Mouse (Mus musculus) left cerebral cortex, postnatal 36 days (tissue): ENCODE measurements at regions not wholly inside any gene's neighbourhood (a gene's known extent, or its start where the extent isn't known, plus 50 kb on each side); places are given as distances from the start of the nearest gene placed in this dataset.
"Not testable (repeated sequence)": the region's sequence is repeated elsewhere in the genome, so short reads cannot be mapped to it uniquely, and the experiment has no call there.

Source experiments
- DNase-seq, 2 experiments: peaks; one replicate each; pipeline ENCODE4 v3.0.0; 2021 to 2022; ENCODE audit warnings: low spot score in 2 of 2, mixed read lengths in 1 of 2
- intact Hi-C: fragments of 180-260 bp; cut with DNase I; formaldehyde crosslinking; loops from one replicate; pipeline ENCODE4 v1.15.1; 2025

GRCm38 (mm10) chr7:93254287-93254686, 174.6 kb downstream of the Fam181b start:
- DNase-seq, intact Hi-C loops: not testable (repeated sequence)

DNA sequence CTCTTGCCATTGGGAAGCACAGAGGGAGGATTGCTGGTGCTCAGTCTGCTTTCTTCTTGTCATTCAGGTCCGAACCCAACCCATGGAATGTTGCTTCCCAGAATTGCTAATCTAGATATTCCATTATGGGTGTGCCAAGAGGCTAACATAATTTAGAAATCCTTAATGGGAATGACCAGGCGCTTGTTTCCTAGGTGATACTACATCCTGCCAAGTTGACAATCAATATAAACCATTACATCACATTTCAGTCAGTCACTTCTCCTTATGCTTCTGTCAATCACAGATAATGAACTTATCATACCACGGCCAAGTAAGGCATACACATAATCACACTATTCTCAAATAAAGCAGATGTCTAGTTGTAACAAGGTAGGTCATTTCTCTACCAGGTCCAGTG, 206.1 kb downstream of the Fam181b start:
- DNase-seq: no peak
- intact Hi-C loops: no loop called here

DNA sequence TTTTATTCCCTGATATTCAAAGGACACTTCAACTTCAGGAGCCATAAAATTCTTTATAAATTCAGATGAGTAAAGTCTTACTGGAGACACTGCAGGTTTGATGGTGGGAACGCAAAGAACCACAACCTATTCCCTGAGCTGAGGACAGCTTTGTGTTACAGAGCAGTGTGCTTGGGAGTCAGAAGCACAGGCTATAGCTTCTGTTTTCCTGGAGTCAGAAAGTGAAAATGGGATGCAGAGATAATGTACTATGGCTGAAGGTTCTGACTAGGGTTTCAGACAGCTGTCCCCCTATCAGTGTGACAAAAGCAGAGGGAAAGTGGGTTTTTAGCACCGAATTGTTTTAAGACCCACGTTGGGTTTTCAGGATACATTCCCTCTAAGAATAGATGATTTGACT, 211.8 kb downstream of the Fam181b start:
- intact Hi-C loops: no loop called here
- DNase-seq: no peak

DNA sequence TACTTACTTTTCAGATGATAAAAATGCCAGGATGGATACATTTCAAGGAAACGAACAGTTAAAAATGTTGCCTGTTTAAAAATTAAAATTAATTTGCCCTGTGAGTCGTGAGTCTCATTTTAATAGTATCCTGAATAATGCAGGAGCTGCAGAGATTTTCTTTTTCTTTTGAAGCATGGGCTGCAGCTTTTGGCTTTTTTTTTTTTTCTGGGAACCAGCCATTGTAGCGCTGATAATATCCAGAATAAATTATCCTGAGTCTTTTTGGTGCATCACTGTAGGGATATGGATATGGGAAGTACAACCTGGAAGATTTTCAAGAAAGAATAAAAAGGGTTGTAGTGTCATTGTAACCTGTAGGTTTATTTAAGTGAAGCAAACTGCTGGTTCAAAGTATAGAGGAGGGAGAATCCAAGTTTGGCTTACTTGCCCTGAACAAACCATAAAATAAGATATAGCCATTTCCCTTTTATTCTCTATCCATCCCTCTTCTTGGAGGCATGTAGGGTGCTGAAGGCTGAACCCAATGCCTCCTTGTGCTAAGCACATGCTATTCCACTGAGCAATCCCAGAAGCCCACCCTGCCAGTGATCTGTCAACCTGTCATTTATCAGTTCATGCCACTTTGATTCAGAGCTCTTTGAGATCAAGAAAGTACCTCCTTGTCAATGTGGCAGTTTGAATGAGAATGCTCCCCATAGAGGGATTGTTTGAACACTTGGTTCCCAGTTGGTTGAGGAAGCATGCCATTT, 212.5 kb downstream of the Fam181b start:
- intact Hi-C loops: no loop called here
- DNase-seq: no peak

GRCm38 (mm10) chr7:93312731-93313130, 233.1 kb downstream of the Fam181b start:
- intact Hi-C loops: no loop called here

DNA sequence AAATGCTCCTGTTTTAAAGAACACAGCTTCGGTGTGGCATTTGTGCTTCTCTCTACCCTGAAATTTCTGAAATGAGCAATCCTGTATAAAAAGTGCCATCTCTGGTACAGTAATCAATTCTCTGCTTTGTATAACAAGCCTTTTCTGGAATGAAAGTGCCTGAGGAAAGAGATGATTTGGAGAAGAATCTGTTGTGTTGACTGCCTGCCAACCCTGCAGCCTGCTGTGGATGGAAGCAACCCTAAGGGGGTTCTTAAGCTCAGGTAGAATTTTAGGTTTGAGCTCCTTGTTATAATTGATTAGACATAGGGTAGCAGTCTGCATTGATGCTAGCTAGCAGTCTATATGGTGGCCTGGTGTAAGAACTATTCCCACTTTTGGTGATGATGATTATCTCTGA, 251.7 kb downstream of the Fam181b start:
- DNase-seq: no peak

More at GRCm38 (mm10) chr7:93312731-93313130, 233.1 kb downstream of the Fam181b start:
- DNase-seq: no peak

GRCm38 (mm10) chr7:93332203-93332602, 252.5 kb downstream of the Fam181b start:
- intact Hi-C loops: no loop called here
- DNase-seq: no peak

More for the DNA sequence above, 251.7 kb downstream of the Fam181b start:
- intact Hi-C loops: no loop called here

DNA sequence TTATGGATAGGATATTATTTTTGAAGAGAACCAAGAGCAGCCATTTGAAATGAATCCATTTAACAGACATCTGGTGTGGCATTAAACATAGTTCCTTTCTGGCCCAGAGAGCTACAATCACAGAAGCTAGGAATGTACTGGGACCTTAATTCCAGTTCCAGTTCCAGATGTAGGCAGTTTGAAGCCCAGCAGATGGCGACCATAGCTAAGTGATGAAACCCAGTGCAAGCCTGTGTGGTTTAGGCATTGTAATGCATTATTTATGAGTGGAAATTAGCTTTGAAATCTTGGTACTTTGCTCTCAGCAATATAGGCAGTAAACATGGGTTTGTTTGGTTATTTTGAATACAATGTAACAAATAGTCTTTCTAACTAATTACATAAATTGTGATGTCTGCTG, 256.8 kb downstream of the Fam181b start:
- DNase-seq: peak; percentile 21 to 27
- intact Hi-C loops: loop anchor here (2.0 kb wide), 1 partner anchor 708 kb away; no protein-coding TSS in a partner anchor
